Mouse (Mus musculus) G1E (cell line): ENCODE results near the gene Arel1. TPM values are rescaled to one million over a fixed set of nuclear protein-coding genes. Genes with fewer than 3 reads are reported as not detected.

ENCODE experiments used
- ATAC-seq: 2 replicates; pipeline ENCODE4 v1.8.0; 2016; ENCODE audit warnings: mild to moderate bottlenecking; ENCODE audit not compliant: insufficient number of reproducible peaks, poor library complexity, low FRiP score, severe bottlenecking; ENCODE audit errors: extremely low read depth
- DNase-seq: peaks from one replicate; pipeline ENCODE4 v3.0.0; 2012; ENCODE audit warnings: low spot score
- H3K27me3 ChIP-seq: 2 replicates; pipeline ENCODE4 v1.6.1; 2012; ENCODE audit warnings: mild to moderate bottlenecking, low read length, inconsistent platforms; ENCODE audit not compliant: insufficient read depth
- H3K36me3 ChIP-seq: replicated peaks from 2 replicates; pipeline ENCODE3; 2012; ENCODE audit warnings: mild to moderate bottlenecking, inconsistent platforms
- H3K4me1 ChIP-seq: 2 replicates; pipeline ENCODE4 v1.6.1; 2012; ENCODE audit warnings: low read depth, low read length, inconsistent platforms, mixed read lengths; ENCODE audit not compliant: insufficient read depth
- H3K4me3 ChIP-seq: 2 replicates; pipeline ENCODE4 v1.5.1; 2012; ENCODE audit warnings: low read depth, mild to moderate bottlenecking, inconsistent platforms, low read length, moderate library complexity, mixed read lengths
- H3K9me3 ChIP-seq: replicated peaks from 2 replicates; pipeline ENCODE4 v1.6.1; 2012; ENCODE audit warnings: inconsistent platforms
- CTCF ChIP-seq: IDR thresholded peaks from 2 replicates; pipeline ENCODE4 v1.5.1; 2012; ENCODE audit warnings: low read depth, low read length, inconsistent platforms, mixed read lengths
- GATA1 ChIP-seq: IDR thresholded peaks from 2 replicates; pipeline ENCODE4 v1.6.1; 2012; ENCODE audit warnings: borderline replicate concordance, low read length, inconsistent platforms, mixed read lengths
- GATA2 ChIP-seq: IDR thresholded peaks from 2 replicates; pipeline ENCODE4 v1.6.1; 2012; ENCODE audit warnings: low read depth, low read length, inconsistent platforms, borderline replicate concordance
- POLR2AphosphoS5 ChIP-seq: IDR thresholded peaks from 2 replicates; pipeline ENCODE4 v1.6.1; 2012; ENCODE audit warnings: low read depth, low read length, inconsistent platforms; ENCODE audit not compliant: insufficient replicate concordance
- TAL1 ChIP-seq: conservative IDR thresholded peaks from 2 replicates; pipeline ENCODE4 v1.6.1; 2012; ENCODE audit warnings: low read depth, low read length, inconsistent platforms, mixed read lengths
- polyA plus RNA-seq: library from polyadenylated mRNA; stranded (reverse); fragments of >175 nt; gene quantifications from 2 replicates; pipeline ENCODE4 v1.2.3, GENCODE M21; 2012
- total RNA-seq, 2 experiments: library from RNA; stranded (forward) in 1 of 2; stranded (reverse) in 1 of 2; fragments of 200-1000 nt in 1 of 2; fragments of >200 nt in 1 of 2; fragmentation: Nextera tagmentation in 1 of 2; gene quantifications; 2 replicates each; pipeline ENCODE4 v1.2.3; 2014 to 2017

Gene Arel1
- total and polyA plus RNA-seq, 3 experiments: 12.7 to 125 (median 124) TPM

- H3K4me3 ChIP-seq: no peak overlapping the region
- ATAC-seq (no peak), DNase-seq (no peak)
- no peaks in the 10 kb centered on the region for H3K9me3 ChIP-seq
- TF ChIP-seq POLR2AphosphoS5 (no peak), CTCF (no peak), TAL1 (no peak), GATA2 (no peak), GATA1 (no peak)
- H3K27me3 ChIP-seq: peaks cover 22% of the 10 kb centered on the region
- H3K36me3 ChIP-seq: peaks cover 26% of the 10 kb centered on the region
- no peaks in the 10 kb centered on the region; the same call in 1 of the 2 replicates for H3K4me1 ChIP-seq
These were observed 59.1 kb downstream of the Arel1 start for GRCm38 (mm10) chr12:84911640-84912039.

- ATAC-seq: no peak
These were observed 60.6 kb downstream of the Arel1 start for GRCm38 (mm10) chr12:84910066-84910465.

DNA sequence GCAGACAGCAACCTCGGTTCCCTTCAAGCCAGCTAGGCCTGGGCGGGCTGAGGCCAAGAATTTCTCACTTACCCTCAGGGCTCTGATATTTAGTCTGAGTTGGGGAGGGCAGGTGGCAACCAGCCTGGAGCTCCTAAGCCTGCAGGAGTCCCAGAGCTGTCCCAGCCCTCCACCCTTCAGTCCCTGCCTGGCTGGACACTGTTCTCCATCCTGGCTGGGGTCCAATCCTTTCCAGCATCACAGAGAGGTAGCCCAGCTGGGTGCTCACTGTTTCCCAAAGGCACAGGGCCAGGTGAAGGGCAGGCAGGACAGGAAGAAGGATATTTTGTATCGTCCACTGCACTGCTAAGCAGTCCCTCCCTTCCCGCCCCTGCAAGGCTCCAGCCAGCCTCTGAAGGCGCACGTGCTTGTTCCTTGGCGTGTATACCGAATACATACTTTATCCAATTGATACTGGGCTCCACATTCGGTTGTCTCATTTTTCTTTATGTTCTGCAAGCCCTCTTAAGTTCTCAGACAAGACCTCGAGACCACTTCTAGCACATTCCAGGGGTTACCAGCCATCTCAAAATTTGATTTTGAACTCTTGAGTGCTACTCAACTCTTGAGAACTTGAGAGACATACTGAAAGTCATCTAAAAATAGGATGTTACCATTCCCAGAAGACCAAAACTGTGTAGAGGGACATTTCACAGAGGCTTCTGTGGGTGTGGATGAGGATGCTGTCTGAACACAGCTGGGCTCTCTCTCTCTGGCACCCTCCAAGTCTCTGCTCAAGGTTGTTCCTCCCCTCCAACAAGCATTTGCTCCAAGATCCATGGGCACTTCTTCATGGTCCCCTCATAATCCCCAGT lies 62.8 kb downstream of the Arel1 start:
- no peak for ATAC-seq
- Histone ChIP-seq H3K9me3 (no peaks in the 10 kb centered on the region), H3K4me3 (no peak overlapping the region), H3K4me1 (no peaks in the 10 kb centered on the region), H3K36me3 (peaks cover 2% of the 10 kb centered on the region), H3K27me3 (peaks cover 47% of the 10 kb centered on the region)
- no peak for TF ChIP-seq GATA1
- no peak for TF ChIP-seq TAL1
- TF ChIP-seq CTCF: no peak
- no peak for TF ChIP-seq POLR2AphosphoS5
- TF ChIP-seq GATA2: no peak
- no peak for DNase-seq

More at GRCm38 (mm10) chr12:84910066-84910465, 60.6 kb downstream of the Arel1 start:
- Histone ChIP-seq H3K27me3 (peaks cover 35% of the 10 kb centered on the region), H3K4me1 (no peaks in the 10 kb centered on the region; the same call in 1 of the 2 replicates), H3K4me3 (no peak overlapping the region), H3K36me3 (peaks cover 10% of the 10 kb centered on the region), H3K9me3 (no peaks in the 10 kb centered on the region)
- DNase-seq: no peak
- TF ChIP-seq GATA2: no peak
- no peak for TF ChIP-seq POLR2AphosphoS5
- TF ChIP-seq CTCF: no peak
- TF ChIP-seq GATA1: no peak
- no peak for TF ChIP-seq TAL1

GRCm38 (mm10) chr12:84907024-84907626 lies 63.6 kb downstream of the Arel1 start:
- no peaks in the 10 kb centered on the region for H3K4me1 ChIP-seq
- H3K27me3 ChIP-seq: peaks cover 54% of the 10 kb centered on the region
- ATAC-seq: no peak
- no peak for DNase-seq
- H3K36me3 ChIP-seq: no peaks in the 10 kb centered on the region
- TF ChIP-seq GATA1 (no peak), TAL1 (no peak), CTCF (no peak), POLR2AphosphoS5 (no peak), GATA2 (no peak)
- H3K4me3 ChIP-seq: no peak overlapping the region
- H3K9me3 ChIP-seq: no peaks in the 10 kb centered on the region

DNA sequence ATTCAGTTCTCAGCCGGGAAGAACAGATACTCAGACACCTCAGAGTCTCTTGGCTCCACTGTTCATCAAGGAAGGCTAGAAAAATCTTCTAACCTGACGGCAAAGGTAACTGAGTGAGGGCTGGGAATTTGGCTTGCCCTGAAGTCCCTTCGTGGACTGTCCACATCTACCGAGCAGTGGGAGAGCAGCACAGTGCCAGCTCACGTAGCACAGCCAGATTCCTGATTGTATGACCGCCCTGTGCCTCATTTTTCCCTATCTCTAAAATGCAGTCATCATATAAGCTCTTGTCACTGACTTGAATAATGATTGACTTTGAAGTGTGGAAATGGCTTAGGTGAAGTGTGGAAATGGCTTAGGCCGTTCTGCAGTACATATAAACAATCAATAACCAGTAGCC lies 66.3 kb downstream of the Arel1 start:
- Histone ChIP-seq H3K9me3 (no peaks in the 10 kb centered on the region), H3K4me3 (no peak overlapping the region), H3K27me3 (peaks cover 72% of the 10 kb centered on the region), H3K36me3 (no peaks in the 10 kb centered on the region), H3K4me1 (no peaks in the 10 kb centered on the region)
- TF ChIP-seq POLR2AphosphoS5: no peak
- TF ChIP-seq GATA2: no peak
- no peak for TF ChIP-seq CTCF
- TF ChIP-seq TAL1: no peak
- TF ChIP-seq GATA1: no peak
- ATAC-seq (no peak), DNase-seq (no peak)

DNA sequence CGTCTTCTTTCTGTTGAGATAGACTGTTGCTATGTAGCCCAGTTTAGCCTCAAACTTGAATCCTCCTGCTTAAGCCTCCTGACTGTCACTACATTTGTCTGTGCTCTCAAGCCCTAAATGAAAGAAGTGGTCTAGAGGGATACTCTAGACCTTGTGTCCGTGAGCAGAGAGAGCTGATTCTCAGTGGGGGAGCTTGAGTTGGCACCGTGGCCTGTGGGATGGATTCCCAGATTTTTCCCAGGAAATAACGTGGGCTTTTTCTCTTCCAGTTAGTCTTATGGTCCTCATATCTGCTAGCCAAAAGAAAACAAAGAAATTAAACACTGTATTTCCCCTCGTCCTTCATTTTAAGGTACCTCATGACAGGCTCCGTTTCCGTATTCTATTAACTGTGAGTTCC lies 70.4 kb downstream of the Arel1 start:
- H3K9me3 ChIP-seq: no peaks in the 10 kb centered on the region
- DNase-seq: no peak
- no peak overlapping the region for H3K4me3 ChIP-seq
- peaks cover 3% of the 10 kb centered on the region; the same call in 1 of the 2 replicates for H3K4me1 ChIP-seq
- no peak for TF ChIP-seq POLR2AphosphoS5
- TF ChIP-seq CTCF: no peak
- no peak for TF ChIP-seq GATA1
- no peak for TF ChIP-seq TAL1
- TF ChIP-seq GATA2: no peak
- H3K27me3 ChIP-seq: peaks cover 58% of the 10 kb centered on the region
- ATAC-seq: no peak
- H3K36me3 ChIP-seq: no peaks in the 10 kb centered on the region
